Mouse (Mus musculus) urinary bladder, postnatal 10 days (tissue): Measurements from ENCODE around the gene Abcg1.

Experiments used
- DNase-seq: peaks from one replicate; pipeline ENCODE4 v3.0.0; 2022; ENCODE audit warnings: low spot score

The Abcg1 gene

GRCm38 (mm10) chr17:31079078-31079840 lies 21.8 kb downstream of the Abcg1 start:
- no peak for DNase-seq

GRCm38 (mm10) chr17:31082296-31083078 lies 25.0 kb downstream of the Abcg1 start:
- DNase-seq, result no peak

- DNase-seq, result no peak
Measured at GRCm38 (mm10) chr17:31085519-31085918, 28.0 kb downstream of the Abcg1 start.

DNA sequence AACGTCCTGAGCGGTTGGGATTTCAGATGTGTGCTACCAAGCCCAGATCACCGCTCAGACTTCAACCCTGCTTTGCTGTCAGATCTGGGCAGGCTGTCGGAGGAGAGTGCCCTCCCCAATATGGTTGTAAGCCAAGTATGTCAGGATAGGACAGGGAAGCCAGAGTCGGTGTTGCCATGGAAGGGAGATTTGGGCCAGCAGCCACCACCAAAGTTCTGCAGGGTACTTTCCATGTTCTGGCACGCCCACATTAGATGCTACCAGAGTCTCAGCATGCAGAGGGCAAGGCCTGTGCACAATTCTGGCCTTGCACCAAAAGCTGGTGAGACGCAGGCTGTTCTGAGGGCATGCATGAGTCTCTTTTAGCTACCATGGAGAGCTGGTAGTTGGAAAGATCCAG lies 28.7 kb downstream of the Abcg1 start:
- no peak for DNase-seq

- no peak for DNase-seq
Measured at GRCm38 (mm10) chr17:31088711-31089110, 31.2 kb downstream of the Abcg1 start.

- no peak for DNase-seq
Measured at GRCm38 (mm10) chr17:31089848-31090247, 32.4 kb downstream of the Abcg1 start.

DNA sequence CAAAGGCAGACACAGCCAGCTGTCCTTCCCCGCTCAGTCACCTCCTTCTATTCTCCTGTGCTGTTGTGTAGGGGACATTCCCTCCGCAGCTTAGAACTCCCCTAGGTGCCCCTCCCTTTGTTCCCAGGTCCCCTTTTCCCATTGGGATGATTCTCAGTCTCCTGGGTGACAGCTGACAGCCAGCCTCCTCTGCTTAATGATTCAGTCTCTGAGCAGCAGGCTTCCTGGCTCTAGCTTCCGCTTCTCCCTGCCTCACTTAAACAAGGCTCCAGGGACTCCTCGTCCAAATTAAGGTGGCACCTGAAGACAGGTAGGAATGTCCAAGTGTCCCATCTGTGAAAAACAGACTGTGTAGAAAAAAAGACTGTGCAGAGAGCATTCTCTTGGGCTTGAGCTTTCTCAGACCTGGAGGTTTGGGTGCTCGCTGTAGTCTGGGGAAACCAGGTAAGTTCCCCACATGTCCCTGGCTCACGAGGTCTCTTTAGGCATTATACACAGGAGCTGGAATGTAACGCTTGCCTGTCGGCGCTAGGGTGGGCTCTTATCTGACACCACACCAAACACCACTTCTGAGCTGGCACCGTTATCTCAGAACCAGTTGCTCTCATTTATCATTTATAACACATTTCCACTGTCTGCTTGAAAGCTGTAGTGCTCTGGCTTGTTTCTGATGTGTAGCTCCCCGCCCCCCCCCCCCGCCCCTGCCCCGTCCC lies 33.7 kb downstream of the Abcg1 start:
- DNase-seq, result no peak

DNA sequence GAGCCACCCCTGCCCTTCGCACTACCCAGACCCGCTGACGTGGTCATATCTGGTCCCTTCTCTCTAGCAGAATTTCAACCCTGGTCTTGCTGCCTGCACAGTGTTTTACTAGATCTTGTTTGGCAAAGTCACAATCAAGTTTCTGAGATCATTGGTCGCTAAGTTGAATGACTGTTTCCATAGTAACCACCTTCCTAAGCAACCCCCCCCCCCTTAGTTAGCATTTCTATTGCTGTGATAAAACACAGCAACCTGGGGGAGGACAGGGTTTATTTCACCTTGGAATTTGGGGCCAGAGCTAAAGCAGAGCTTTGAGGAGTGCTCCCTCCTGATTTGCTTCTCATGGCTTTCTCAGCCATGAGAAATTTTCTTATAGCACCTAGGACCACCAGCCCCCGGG lies 37.3 kb downstream of the Abcg1 start:
- DNase-seq, result no peak

DNA sequence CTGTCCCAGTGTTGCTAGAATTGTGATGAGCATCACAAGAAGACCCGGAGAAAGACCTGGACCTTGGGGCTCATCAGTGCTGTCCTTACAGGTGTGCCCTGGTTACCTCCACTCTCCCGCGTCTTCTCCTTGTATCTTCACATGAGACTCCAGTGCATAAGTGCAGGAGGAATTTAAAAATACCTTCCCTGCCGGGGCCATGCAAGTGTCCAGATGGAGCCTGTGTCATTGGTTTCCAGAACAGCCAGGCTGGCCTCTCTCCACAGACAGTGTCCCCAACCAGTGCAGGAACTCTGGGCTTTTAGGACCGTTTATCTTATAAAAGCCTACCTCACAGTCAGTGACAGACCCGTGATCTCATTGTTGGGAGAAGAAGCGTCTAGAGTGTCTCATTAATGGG lies 38.1 kb downstream of the Abcg1 start:
- no peak for DNase-seq

GRCm38 (mm10) chr17:31096893-31097292 lies 39.4 kb downstream of the Abcg1 start:
- no peak for DNase-seq

DNA sequence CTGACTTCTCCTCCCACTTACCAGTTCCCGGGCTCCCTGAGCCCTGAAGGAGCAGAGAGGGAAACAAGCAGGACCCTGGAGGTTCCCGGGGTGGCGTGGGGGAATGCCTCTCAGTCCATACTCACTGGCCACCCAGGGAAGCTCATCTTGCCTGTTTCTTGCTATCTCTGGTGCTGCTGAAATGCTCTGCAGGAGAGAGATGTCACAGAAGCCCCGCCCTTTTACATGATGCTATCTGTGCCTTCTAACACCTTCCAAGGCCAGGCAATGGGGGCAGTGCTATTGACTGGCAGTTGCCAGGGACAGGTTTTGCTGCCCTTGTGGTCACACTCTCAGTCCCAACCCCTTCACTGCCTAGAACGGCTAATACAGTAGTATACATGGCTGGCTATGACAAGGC lies 41.3 kb downstream of the Abcg1 start:
- DNase-seq, result no peak

- DNase-seq, result no peak
Measured at GRCm38 (mm10) chr17:31103007-31103570, 45.6 kb downstream of the Abcg1 start.

DNA sequence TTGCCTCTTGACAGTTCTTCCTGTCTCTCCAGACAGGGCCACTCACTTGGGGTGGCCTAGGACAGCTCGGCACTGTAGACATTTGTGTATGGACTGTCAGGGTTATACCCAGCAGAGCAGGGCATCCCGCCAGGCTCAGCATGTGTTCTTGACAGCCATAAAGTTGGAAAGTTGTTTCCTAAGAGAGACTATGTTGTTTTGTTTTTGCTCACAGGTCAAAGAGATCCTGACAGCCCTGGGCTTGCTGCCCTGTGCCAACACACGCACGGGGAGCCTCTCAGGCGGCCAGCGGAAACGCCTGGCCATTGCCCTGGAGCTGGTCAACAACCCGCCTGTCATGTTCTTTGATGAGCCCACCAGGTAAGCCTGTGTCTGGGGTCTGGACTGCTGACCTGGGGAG lies 46.3 kb downstream of the Abcg1 start:
- DNase-seq, result no peak

GRCm38 (mm10) chr17:31108388-31108787 lies 50.9 kb downstream of the Abcg1 start:
- DNase-seq, result no peak

GRCm38 (mm10) chr17:31113191-31113856 lies 55.8 kb downstream of the Abcg1 start:
- DNase-seq, result no peak

- DNase-seq, result no peak
Measured at GRCm38 (mm10) chr17:31116063-31116462, 58.6 kb downstream of the Abcg1 start.

DNA sequence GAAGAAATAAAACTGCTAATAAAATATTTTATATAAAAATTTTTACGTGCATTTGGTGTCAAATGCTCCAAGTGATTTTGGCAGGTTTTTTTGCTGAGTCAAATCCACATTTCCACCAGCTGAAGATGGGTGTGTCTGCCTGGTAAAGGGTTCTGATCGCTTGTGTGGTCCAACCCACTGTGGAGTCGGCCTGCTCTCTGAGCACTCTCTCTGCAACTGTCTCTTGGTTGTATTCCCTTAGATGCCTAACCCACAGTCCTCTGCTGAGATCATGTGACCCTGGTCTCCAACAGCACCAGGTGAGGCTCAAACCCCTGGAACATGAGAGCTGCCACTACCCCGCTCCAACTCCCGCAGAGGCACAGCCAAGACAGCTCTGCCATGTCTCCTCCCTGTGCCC lies 60.5 kb downstream of the Abcg1 start:
- DNase-seq, result no peak

GRCm38 (mm10) chr17:31119429-31119828 lies 62.0 kb downstream of the Abcg1 start:
- peak; percentile 29 for DNase-seq

DNA sequence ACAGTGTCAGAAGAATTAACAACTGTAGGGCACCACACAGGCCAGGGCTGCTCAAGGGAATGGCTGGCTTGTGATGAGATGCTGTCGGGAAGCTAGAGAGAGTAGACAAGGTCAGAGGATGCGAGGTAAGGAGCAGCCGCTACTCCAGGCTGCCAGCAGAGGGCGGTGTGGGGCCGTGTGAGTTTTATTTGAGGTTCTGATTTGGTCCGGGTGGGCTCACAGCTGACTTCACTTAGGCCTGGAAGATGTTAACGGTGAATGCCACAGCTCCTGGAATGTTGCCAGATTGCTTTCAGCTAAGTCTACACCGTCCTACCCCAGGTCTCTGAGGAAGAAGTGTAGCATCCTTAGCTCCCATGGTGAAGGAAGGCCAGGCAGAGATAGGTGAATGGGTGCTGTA lies 64.5 kb downstream of the Abcg1 start:
- DNase-seq, result no peak

DNA sequence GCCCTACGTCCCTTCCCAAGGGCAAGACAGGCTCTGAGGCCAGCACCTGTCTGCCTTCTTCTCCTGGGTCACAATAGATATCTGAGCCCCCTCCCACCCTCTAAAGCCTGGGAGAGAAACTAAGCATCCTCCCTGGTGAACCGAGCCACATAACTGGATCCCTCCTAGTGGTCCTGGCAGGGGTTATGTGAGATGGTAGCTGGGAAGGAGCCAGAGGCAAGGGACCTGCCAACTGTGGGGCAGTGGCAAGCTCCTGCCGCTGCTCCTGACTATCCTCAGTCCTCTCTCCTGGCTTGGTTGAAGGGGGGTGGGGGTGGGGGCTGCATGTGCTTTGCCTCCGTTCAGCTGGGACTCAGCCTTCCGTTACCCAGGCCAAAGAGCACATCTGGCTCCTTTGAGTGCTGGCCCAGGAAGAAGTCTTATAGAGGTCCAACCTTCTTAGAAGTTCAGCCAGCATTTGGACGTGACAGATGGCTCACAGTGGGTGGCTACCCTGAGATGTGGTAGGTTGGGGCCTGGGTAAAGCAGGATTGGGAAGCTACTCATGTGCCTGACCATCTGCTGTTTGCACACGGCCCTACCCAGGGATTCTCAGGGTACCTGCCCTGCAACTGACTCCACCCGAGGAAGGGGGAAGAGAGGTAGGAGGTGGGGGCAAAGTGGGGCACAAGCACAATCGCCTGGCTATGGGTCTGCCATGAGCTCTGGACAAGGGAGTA lies 68.2 kb downstream of the Abcg1 start:
- DNase-seq, result no peak

DNA sequence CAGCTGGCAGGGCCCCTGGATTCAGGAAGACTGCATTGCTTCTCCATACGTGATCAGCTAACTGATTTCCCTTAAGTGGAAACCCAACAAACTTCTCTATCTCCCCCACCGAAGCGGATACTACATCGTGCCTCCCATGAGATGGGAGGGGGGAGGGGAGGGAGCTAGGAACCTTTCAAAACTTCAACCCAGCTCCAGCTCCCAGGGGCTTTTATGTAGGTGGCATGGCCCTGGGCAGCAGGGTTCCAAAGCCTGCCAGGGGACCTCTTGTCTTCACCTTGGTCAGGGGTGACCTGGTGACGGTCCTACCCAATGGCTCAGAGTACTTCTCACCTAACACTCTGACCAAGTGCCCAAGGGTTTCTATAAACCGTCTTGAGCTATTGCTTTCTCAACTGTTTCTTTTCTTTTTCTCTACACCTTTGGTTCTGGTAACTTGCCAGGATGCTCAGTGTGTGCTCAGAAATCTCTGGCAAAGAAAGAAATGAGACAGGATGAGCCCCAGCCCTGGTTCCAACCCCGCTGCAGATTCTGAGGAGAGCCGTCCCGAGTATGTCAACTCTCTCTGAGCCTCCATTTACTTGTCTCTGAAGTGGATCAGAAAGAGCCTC lies 71.3 kb downstream of the Abcg1 start:
- DNase-seq, result no peak
